Mouse (Mus musculus) liver, embryonic 13.5 days (tissue): ENCODE measurements around the gene Rnf141. TPM values are rescaled to one million over a fixed set of nuclear protein-coding genes. Genes with fewer than 3 reads are reported as not detected.

Experiments used
- ATAC-seq: fragments of 200-750 bp; cut with Nextera tagmentation; 2 replicates; pipeline ENCODE4 v1.8.0; 2017; ENCODE audit warnings: low read depth, mild to moderate bottlenecking, moderate number of reproducible peaks, moderate library complexity
- DNase-seq: peaks from one replicate; pipeline ENCODE4 v3.0.0; 2022
- H3K27ac ChIP-seq: fragments of 300-500 bp; sonication (generic); 2 replicates; pipeline ENCODE4 v1.5.1; 2015; ENCODE audit warnings: moderate library complexity, mild to moderate bottlenecking, inconsistent platforms
- H3K27me3 ChIP-seq: fragments of 300-500 bp; sonication (generic); 2 replicates; pipeline ENCODE4 v1.6.1; 2015; ENCODE audit warnings: mild to moderate bottlenecking, inconsistent platforms
- H3K36me3 ChIP-seq: fragments of 300-500 bp; sonication (generic); 2 replicates; pipeline ENCODE4 v1.6.1; 2015; ENCODE audit warnings: mild to moderate bottlenecking, inconsistent platforms
- H3K4me1 ChIP-seq: fragments of 300-500 bp; sonication (generic); replicated peaks from 2 replicates; pipeline ENCODE4 v1.6.1; 2015; ENCODE audit warnings: inconsistent platforms
- H3K4me2 ChIP-seq: fragments of 300-500 bp; sonication (generic); 2 replicates; pipeline ENCODE4 v1.6.1; 2015; ENCODE audit warnings: inconsistent platforms, mild to moderate bottlenecking, moderate library complexity
- H3K4me3 ChIP-seq: fragments of 300-500 bp; sonication (generic); replicated peaks from 2 replicates; pipeline ENCODE4 v1.5.1; 2015; ENCODE audit warnings: mild to moderate bottlenecking, inconsistent platforms
- H3K9ac ChIP-seq: fragments of 300-500 bp; sonication (generic); 2 replicates; pipeline ENCODE4 v1.6.1; 2015; ENCODE audit warnings: mild to moderate bottlenecking, inconsistent platforms
- H3K9me3 ChIP-seq: fragments of 300-500 bp; sonication (generic); replicated peaks from 2 replicates; pipeline ENCODE4 v1.6.1; 2016; ENCODE audit warnings: inconsistent platforms
- WGBS: fragments of 180-500 bp; shearing (Covaris S2); methylation state at CpG from one replicate; pipeline ENCODE4 v1.1.7; 2015; ENCODE audit not compliant: insufficient replicate concordance; 5-methylcytosine and 5-hydroxymethylcytosine counted together
- polyA plus RNA-seq: library from polyadenylated mRNA; unstranded; fragments of >200 nt; fragmentation: Nextera tagmentation; extraction: Ambion mirVana; gene quantifications from 2 replicates; pipeline ENCODE4 v1.2.1, GENCODE M21; 2015

Gene Rnf141
- polyA plus RNA-seq, 1 experiment from 2014 or later: 24.0 TPM

GRCm38 (mm10) chr7:110860129-110860528 is 15.9 kb upstream of the Rnf141 start:
- Histone ChIP-seq H3K9me3 (no peaks in the 10 kb centered on the region), H3K9ac (0 out of 2 replicates have a peak overlapping the region, but pooled peaks have one; percentile 2), H3K27me3 (no peaks in the 10 kb centered on the region), H3K4me3 (0 out of 2 replicates have a peak overlapping the region, but pooled peaks have one; percentile 3), H3K36me3 (no peaks in the 10 kb centered on the region), H3K4me2 (peak overlapping the region; percentile 18; the same call in 1 of the 2 replicates), H3K4me1 (peaks cover 42% of the 10 kb centered on the region), H3K27ac (no peak overlapping the region)
- DNase-seq: no peak
- 0 out of 2 replicates have a peak, but pooled peaks have one; percentile 30 for ATAC-seq
- WGBS: 21% methylated on average over 5 of the region's 5 CpGs

- Histone ChIP-seq H3K4me1 (peaks cover 44% of the 10 kb centered on the region), H3K36me3 (no peaks in the 10 kb centered on the region), H3K9me3 (no peaks in the 10 kb centered on the region), H3K4me3 (no peak overlapping the region), H3K27ac (no peak overlapping the region), H3K9ac (no peak overlapping the region), H3K4me2 (no peak overlapping the region), H3K27me3 (no peaks in the 10 kb centered on the region)
- ATAC-seq (no peak), DNase-seq (no peak)
- WGBS: 21% methylated on average over 1 of the region's 1 CpGs
Observed at GRCm38 (mm10) chr7:110855604-110856003, 11.3 kb upstream of the Rnf141 start.

- Histone ChIP-seq H3K4me3 (no peak overlapping the region), H3K36me3 (no peaks in the 10 kb centered on the region), H3K9me3 (no peaks in the 10 kb centered on the region), H3K4me1 (peaks cover 39% of the 10 kb centered on the region), H3K27me3 (no peaks in the 10 kb centered on the region), H3K9ac (no peak overlapping the region), H3K27ac (no peak overlapping the region), H3K4me2 (no peak overlapping the region)
- DNase-seq (no peak), ATAC-seq (no peak)
- WGBS: 63% methylated on average over 8 of the region's 8 CpGs
Observed at GRCm38 (mm10) chr7:110854927-110855546, 10.8 kb upstream of the Rnf141 start.

- Histone ChIP-seq H3K36me3 (no peaks in the 10 kb centered on the region), H3K4me1 (peaks cover 33% of the 10 kb centered on the region), H3K9ac (no peak overlapping the region), H3K4me3 (no peak overlapping the region), H3K4me2 (no peak overlapping the region), H3K27me3 (no peaks in the 10 kb centered on the region), H3K9me3 (no peaks in the 10 kb centered on the region), H3K27ac (no peak overlapping the region)
- DNase-seq: no peak
- WGBS: 68% methylated on average over 3 of the region's 3 CpGs
- ATAC-seq: no peak
Observed at GRCm38 (mm10) chr7:110854519-110854918, 10.3 kb upstream of the Rnf141 start.

- Histone ChIP-seq H3K4me2 (no peak overlapping the region), H3K27me3 (no peaks in the 10 kb centered on the region), H3K4me3 (no peak overlapping the region), H3K27ac (no peak overlapping the region), H3K9me3 (no peaks in the 10 kb centered on the region), H3K9ac (no peak overlapping the region), H3K4me1 (peaks cover 29% of the 10 kb centered on the region), H3K36me3 (no peaks in the 10 kb centered on the region)
- ATAC-seq (no peak), DNase-seq (no peak)
- 74% methylated on average over 10 of the region's 10 CpGs for WGBS
Observed at GRCm38 (mm10) chr7:110853611-110854010, 9.4 kb upstream of the Rnf141 start.

GRCm38 (mm10) chr7:110851541-110852203 is 7.4 kb upstream of the Rnf141 start:
- Histone ChIP-seq H3K4me3 (no peak overlapping the region), H3K27ac (no peak overlapping the region), H3K9me3 (0 out of 2 replicates have a peak, but pooled peaks cover under 1% of the 10 kb centered on the region), H3K9ac (no peak overlapping the region), H3K27me3 (no peaks in the 10 kb centered on the region), H3K4me2 (no peak overlapping the region), H3K4me1 (peaks cover 28% of the 10 kb centered on the region), H3K36me3 (no peaks in the 10 kb centered on the region)
- WGBS: 65% methylated on average over 7 of the region's 7 CpGs
- ATAC-seq (no peak), DNase-seq (no peak)

- Histone ChIP-seq H3K27me3 (no peaks in the 10 kb centered on the region), H3K36me3 (no peaks in the 10 kb centered on the region), H3K4me1 (peaks cover 17% of the 10 kb centered on the region), H3K4me2 (no peak overlapping the region), H3K27ac (peak overlapping the region; percentile 26), H3K9ac (no peak overlapping the region), H3K4me3 (no peak overlapping the region), H3K9me3 (0 out of 2 replicates have a peak, but pooled peaks cover 6% of the 10 kb centered on the region)
- ATAC-seq (no peak), DNase-seq (no peak)
- 54% methylated on average over 1 of the region's 1 CpGs for WGBS
Observed at GRCm38 (mm10) chr7:110848371-110848770, 4.1 kb upstream of the Rnf141 start.

- no peak overlapping the region for H3K9ac ChIP-seq
- H3K36me3 ChIP-seq: no peaks in the 10 kb centered on the region
- no peak for DNase-seq
- no peak for ATAC-seq
- 0 out of 2 replicates have a peak, but pooled peaks cover 6% of the 10 kb centered on the region for H3K9me3 ChIP-seq
- 75% methylated on average over 2 of the region's 2 CpGs for WGBS
- peaks cover 23% of the 10 kb centered on the region for H3K4me1 ChIP-seq
- no peaks in the 10 kb centered on the region for H3K27me3 ChIP-seq
- no peak overlapping the region for H3K4me3 ChIP-seq
- H3K27ac ChIP-seq: no peak overlapping the region
- H3K4me2 ChIP-seq: no peak overlapping the region
Observed at GRCm38 (mm10) chr7:110847321-110847720, 3.1 kb upstream of the Rnf141 start.

- WGBS: 49% methylated on average over 4 of the region's 4 CpGs
- Histone ChIP-seq H3K27me3 (no peaks in the 10 kb centered on the region), H3K9ac (no peak overlapping the region), H3K4me3 (no peak overlapping the region), H3K36me3 (peaks cover 24% of the 10 kb centered on the region), H3K9me3 (no peaks in the 10 kb centered on the region), H3K4me2 (no peak overlapping the region), H3K27ac (peak overlapping the region; percentile 25; the same call in 1 of the 2 replicates), H3K4me1 (peaks cover 43% of the 10 kb centered on the region)
- ATAC-seq: no peak
- DNase-seq: no peak
Observed at GRCm38 (mm10) chr7:110840332-110840731, 3.9 kb downstream of the Rnf141 start.

GRCm38 (mm10) chr7:110834522-110834921 is 9.7 kb downstream of the Rnf141 start:
- peaks cover 51% of the 10 kb centered on the region for H3K36me3 ChIP-seq
- no peaks in the 10 kb centered on the region for H3K27me3 ChIP-seq
- ATAC-seq (no peak), DNase-seq (no peak)
- H3K9ac ChIP-seq: no peak overlapping the region
- H3K27ac ChIP-seq: no peak overlapping the region
- no peak overlapping the region for H3K4me2 ChIP-seq
- WGBS: 47% methylated on average over 3 of the region's 3 CpGs
- H3K4me1 ChIP-seq: peaks cover 16% of the 10 kb centered on the region
- H3K9me3 ChIP-seq: no peaks in the 10 kb centered on the region
- no peak overlapping the region for H3K4me3 ChIP-seq

- WGBS: 71% methylated on average over 1 of the region's 1 CpGs
- H3K9me3 ChIP-seq: no peaks in the 10 kb centered on the region
- H3K36me3 ChIP-seq: peaks cover 56% of the 10 kb centered on the region
- H3K4me3 ChIP-seq: no peak overlapping the region
- no peak overlapping the region for H3K4me2 ChIP-seq
- H3K27me3 ChIP-seq: no peaks in the 10 kb centered on the region
- no peak overlapping the region for H3K9ac ChIP-seq
- no peak for DNase-seq
- H3K4me1 ChIP-seq: peaks cover 11% of the 10 kb centered on the region
- no peak for ATAC-seq
- H3K27ac ChIP-seq: no peak overlapping the region
Observed at GRCm38 (mm10) chr7:110834018-110834417, 10.2 kb downstream of the Rnf141 start.
